Mouse (Mus musculus) urinary bladder, postnatal 36 days (tissue): ENCODE data around the gene Me1.

Source experiments
- DNase-seq, 2 experiments: peaks; one replicate each; pipeline ENCODE4 v3.0.0; 2022; ENCODE audit warnings: low spot score in 2 of 2, mixed read lengths in 1 of 2

Me1 gene

GRCm38 (mm10) chr9:86660327-86660726 lies 35.4 kb downstream of the Me1 start:
- DNase-seq = no peak

DNA sequence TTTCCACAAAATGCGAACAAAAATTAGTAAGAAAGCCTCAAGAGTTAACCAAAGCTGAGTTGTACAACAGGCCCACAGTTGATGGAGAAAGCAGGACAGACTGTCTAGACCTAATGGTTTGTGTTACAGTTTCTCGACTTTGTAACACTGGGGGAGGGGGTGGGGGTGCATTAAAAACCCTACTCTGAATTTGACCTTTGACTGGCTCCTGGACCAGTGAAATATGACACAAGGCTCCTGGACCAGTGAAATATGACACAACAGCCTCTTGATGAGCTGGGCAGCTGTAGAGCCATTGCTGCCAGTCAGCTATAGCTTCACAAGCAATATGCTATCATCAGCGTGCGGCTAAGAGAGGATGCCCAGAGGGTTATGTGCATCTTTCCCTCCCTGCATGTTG lies 37.4 kb downstream of the Me1 start:
- DNase-seq = no peak

DNA sequence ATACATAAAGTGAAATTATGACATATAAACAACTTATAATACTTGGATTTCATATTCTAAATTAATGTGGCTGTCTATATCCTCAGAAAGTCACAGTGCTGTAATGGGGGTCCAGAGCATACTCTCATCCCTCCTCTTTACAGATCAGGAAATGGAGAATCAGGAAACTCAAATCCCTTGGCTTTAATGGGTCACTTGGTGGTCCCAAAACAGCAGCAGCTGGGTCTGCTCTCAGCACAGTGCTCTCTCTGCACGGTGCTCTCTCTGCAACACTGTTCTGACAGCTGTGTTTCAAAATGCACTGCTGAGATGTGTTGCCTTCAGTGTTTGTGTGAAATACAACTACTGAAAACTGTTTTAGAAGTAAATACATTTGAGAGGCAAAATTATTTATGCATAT lies 43.6 kb downstream of the Me1 start:
- DNase-seq = no peak

DNA sequence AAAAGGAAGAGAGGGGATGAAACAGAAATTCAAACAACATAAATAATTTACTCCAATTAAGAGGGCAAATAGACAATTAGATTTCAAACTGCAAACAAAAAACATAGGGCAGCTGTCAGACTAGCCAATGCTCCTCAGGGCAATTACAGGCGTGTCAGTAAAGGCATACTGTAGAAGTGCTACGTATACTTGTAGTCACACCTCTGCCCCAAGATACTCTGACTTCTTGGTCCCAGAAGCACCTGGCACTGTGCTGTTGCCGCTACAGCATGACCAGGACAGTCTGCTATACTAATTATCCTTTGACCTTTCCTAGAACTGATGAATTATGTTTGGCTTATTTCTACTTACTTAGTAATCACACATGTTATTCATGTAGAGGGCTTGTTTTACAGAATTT lies 44.5 kb downstream of the Me1 start:
- no peak for DNase-seq

DNA sequence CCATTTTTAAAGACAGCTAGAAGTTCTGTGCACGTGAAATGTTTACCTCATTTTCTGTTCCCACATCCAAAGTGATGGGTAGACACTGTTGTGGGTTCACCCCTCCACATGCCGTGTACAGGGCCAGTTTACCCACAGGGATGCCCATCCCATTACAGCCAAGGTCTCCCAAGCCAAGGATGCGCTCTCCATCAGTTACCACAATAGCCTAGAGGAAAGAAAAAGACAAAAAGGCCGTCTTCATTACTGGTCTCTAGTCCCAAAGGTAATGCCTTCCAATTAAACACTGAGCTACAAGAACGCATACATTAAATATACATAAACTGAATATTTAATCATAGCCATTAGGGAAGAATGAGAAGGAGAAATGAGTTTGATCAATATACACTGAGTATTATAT lies 44.9 kb downstream of the Me1 start:
- DNase-seq = no peak

DNA sequence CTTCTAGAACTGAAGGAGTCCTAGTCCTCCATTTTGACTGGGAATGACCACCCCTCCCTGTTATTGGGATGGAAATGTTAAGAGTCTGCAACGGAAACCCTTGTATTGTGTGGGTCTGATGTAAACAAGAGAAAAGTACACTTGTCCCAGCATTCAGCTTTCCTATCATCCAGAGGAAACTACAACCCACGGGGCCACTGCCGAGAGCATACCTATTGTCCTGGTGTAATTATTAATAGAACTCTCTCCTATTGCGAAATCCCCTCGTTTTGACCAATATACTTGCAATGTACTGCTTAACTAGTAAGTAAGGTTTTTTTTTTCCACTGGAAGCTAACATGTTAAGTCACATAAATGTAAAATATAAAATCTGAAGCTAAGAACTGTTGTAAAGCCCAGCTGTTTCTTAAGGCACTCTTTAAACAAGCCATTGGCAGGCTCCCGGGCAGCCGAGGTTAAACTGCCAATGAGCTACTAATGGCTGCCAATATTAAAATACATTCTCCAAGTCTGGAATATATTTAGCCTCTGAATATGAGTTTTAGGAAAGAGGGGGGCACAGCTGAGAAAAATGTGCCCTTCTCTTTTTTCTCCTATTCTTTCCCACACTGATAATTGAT lies 47.7 kb downstream of the Me1 start:
- DNase-seq = no peak

GRCm38 (mm10) chr9:86646807-86647206 lies 48.9 kb downstream of the Me1 start:
- DNase-seq = no peak

- DNase-seq = no peak
These were observed 52.3 kb downstream of the Me1 start for GRCm38 (mm10) chr9:86643497-86643896.

DNA sequence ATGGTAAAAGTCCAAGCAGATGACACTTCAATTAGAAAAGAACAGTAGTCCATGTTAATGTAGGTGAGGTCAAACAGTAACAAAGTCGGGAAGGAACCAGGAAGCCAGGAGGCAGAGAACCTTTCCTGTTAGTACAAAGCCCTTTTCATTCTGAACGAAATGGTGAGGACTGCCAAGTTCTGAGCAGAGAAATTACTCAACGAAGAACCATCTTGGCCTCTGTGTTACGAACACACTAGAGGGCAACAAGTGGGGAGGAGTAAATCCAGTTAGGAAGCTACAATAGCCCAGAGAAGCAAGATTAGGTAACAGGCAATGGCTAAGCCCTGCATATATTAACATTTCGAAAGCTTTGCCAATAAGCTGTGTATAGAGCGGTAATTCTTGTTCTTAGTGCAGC lies 57.0 kb downstream of the Me1 start:
- no peak for DNase-seq

DNA sequence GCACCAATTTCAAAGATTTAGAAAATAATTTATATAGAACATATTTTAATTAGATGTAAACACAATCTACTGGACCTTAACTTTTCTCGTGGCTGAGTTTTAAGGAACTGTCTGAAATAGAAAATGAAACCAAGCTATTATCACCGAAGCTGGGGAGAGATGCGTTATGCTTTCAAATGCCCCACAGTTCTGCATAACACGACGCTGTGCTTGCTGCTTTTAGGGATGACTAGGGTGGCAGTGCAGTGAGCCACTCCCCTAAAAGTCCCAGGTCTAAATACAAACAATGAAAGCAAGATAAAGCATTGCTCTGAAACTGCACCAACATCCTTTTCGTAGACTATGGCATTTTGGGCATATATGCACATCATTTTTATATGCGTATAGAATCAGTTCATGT lies 64.6 kb downstream of the Me1 start:
- DNase-seq = no peak

- no peak for DNase-seq
These were observed 65.3 kb downstream of the Me1 start for GRCm38 (mm10) chr9:86630352-86630931.

DNA sequence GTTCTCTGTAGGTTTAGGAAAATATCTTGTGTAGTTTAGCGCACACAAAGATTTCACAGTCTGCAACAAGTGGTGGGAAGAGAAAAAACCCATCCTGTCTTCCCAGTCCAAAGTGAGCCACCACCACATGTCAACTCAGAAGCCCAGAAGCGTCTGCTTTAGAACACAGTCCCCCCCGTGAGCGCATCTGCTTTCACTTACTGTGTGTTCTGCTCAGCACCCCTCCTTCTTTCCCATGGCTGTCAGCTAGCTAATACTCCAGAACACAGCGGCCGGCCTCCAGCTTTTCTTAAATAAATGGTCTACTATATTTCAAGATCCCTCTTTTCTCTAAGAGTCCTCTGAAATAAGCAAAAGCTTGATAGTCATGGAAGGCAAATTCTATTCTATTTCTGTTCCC lies 66.4 kb downstream of the Me1 start:
- DNase-seq = no peak

- no peak for DNase-seq
These were observed 67.8 kb downstream of the Me1 start for GRCm38 (mm10) chr9:86627745-86628496.

- no peak for DNase-seq
These were observed 68.8 kb downstream of the Me1 start for GRCm38 (mm10) chr9:86626906-86627305.

- DNase-seq = no peak
These were observed 71.0 kb downstream of the Me1 start for GRCm38 (mm10) chr9:86624781-86625180.

DNA sequence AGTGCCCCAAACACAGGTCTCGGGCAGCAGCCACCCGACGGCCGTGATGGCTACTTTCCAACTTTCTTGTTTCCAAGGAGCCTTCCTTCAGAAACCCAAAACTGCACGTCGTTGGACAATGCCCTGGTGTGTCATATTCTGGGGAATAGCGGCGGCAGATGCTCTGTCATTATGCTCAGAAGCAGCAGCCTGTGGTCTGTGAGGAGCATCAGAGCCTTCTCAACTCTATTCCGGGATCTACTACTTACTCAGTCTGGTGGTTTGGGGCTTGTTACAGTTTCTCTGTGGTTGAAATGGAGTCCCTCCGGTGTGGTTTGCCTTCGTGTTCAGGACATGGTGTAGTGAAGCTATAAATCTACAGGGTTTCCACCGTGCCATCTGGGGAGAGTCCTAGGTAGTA lies 71.7 kb downstream of the Me1 start:
- DNase-seq = no peak

DNA sequence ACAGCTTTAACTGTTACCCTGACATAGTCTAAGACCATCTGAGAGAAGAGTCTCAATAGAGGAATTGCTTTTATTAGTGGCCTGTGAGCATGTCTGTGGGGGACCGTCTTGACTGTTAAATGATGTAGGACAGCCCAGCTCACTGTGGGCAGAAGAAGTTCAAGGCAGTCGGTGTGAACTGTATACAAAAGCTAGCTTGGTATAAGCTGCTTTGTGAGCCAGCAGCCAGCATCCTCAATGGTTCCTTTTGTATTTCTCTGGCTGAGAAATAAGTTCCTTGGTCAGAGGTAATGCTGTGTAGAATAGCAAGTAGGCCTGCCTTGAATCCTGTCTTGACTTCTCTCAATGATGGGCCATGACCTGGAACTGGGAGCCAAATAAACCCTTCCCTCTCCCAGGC lies 73.7 kb downstream of the Me1 start:
- DNase-seq = no peak

DNA sequence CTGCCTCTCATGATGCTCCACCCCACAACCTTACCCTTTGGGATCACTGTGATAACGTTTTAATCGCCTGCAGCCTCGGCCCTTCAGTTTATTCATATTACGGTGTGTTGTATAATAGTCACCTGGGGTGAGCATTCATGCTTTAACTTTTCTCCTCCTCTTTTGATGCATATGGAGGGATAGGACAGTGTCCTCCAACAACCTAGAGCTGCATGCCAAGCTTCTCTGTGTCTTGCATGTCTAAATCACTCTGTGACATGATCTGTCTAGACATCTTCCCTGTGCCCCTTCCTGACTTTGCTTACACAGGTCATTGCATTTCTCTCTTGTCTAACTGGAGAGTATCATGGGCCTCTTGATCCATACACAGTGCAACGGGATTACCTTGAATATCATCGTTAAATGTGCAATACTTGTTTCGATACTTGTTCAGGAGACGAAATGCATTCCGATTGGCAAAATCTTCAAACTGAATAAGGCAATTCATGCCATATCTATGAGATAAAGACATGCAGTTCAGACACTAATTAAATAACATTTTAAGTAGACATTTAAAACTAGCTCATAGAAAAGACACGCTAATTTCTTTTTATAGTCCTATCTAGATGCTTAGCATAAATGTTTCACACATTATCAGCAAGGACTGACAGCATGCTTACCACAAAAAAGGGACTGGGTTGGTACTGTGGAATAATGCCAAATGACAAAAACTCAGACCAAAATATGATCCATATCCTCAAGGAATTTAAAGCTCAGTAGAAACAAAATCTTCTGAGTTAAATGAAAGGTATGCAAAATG lies 76.2 kb downstream of the Me1 start:
- no peak for DNase-seq

DNA sequence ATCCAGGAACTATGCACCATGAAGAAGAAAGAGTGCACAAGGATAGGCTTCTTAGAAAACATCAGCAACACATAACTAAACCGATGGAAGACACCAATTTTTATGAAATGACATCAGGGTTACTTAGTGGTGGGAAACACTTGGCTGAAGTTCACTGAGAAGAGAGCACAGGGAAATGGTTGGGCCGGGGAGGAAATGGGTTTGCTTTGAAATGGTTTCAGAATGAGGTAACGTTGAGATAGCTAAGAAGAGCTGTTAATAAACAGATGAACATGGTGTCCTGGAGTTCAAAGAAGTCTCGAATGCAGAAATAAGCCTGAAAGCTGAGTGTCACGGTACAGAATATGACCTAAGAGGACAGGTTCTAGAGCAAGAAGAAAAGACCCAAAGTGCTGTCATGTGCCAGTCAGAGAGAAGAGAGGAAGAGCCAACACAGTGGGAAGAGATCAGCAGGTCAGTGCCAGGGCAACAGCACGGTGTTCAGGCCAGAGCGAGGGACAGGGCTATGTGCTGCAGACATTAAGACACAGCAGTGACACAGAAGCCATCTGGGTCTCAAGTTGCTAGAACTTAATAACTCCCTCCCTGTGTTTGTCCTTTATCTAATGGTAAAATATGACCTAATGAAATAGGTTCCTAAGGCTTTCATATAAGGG lies 77.8 kb downstream of the Me1 start:
- DNase-seq = no peak

DNA sequence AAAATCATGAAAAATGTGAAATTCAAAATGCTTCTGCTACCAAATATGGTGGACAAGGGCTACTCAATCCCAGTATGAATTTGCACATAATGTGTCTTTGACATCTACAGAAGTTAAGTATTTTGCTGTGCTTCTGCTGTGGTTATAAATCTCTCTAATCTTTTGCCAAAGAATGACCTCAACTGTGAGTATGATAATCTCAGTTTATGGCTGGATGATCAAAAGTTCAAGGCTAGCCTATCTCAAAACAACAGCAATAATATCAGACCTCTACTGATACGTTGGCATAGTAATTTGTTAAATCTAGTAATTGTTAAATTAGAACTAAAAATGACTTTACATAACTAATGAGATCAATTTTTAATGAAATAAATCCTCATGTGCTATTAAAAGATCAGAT lies 80.0 kb downstream of the Me1 start:
- DNase-seq = no peak

GRCm38 (mm10) chr9:86612091-86612490 lies 83.7 kb downstream of the Me1 start:
- no peak for DNase-seq

DNA sequence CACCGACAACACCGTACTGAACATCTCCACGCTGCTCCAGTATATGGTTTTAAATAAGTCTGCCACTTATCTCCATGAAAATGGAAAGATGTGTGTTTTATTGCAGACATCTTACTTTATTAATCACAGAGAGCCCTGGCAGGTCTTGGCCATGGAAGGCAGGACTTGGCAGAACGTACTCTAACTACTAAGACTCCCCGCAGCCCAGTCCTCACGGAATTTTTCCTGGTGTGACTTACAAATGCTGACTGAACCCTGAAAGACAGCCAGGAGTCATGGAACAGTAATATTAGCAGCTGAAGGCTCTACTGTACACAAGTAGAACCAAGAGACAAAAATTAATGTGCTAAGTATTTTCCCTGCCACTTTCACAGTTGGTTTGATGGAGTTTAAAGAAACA lies 90.0 kb downstream of the Me1 start:
- no peak for DNase-seq
